Mouse (Mus musculus) heart, adult 2 months (tissue): ENCODE measurements around the gene Wdr89.

Experiments
- CTCF ChIP-seq: fragments of 200-600 bp; IDR thresholded peaks from 2 replicates; pipeline ENCODE4 v1.8.1; 2022; ENCODE audit warnings: antibody characterized with exemption, mild to moderate bottlenecking, moderate library complexity
- EP300 ChIP-seq: fragments of 200-500 bp; IDR thresholded peaks from 2 replicates; pipeline ENCODE4 v1.6.1; 2011; ENCODE audit warnings: low read depth, low read length, control low read depth; ENCODE audit not compliant: insufficient read depth

DNA sequence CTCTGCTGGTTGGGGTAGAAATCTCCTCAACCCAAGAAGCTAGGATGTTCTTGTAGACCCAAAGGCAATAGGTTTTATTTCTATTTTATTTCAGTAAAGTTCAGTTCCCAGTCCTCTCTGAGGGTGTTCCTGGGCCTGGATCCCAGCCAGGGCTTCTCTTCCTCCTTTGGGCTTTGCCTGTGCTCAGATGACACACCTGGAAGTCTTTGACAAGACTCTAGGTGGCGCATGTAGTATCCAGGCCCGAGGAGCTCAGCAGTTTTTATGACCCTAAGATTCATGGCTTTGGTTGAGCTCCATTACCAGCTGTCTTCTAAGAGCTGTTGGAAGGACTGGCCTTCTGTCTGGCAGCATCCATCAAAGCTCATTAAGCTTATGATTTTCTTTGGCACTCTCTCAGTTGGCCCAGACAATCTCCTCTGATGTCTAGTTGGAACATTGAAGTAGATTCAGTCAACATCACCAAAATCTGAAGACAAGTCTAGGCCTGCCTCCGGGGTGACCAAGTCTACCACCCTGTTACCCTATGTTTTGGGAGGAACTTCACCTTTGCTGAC, 2.5 kb upstream of the Wdr89 start:
- TF ChIP-seq CTCF (no peak), EP300 (no peak)
